Mouse (Mus musculus) MEL (cell line): Measurements from ENCODE around the gene Stx2. TPM values are rescaled to one million over a fixed set of nuclear protein-coding genes. Genes with fewer than 3 reads are reported as not detected.

Experiments
- DNase-seq: peaks from one replicate; pipeline ENCODE4 v3.0.0; 2011; ENCODE audit warnings: low read depth, low spot score
- H3K27ac ChIP-seq: 2 replicates; pipeline ENCODE4 v1.5.1; 2012; ENCODE audit warnings: low read depth, mild to moderate bottlenecking, control low read depth, low read length, moderate library complexity; ENCODE audit not compliant: control insufficient read depth
- H3K27me3 ChIP-seq, 2 experiments: fragments of 150-350 bp in 1 of 2; sonication (generic) in 1 of 2; 2 replicates each; pipeline ENCODE4 v1.6.1; 2012; ENCODE audit warnings: low read length in 2 of 2, mild to moderate bottlenecking in 2 of 2, improper control_type of control experiment in 1 of 2, moderate library complexity in 1 of 2; ENCODE audit not compliant: insufficient read depth in 2 of 2, control insufficient read depth in 1 of 2
- H3K36me3 ChIP-seq, 2 experiments: 2 replicates each; pipeline ENCODE4 v1.6.1; 2012 to 2014; ENCODE audit warnings: low read length in 2 of 2, improper control_type of control experiment in 1 of 2, inconsistent platforms in 1 of 2, mild to moderate bottlenecking in 1 of 2; ENCODE audit not compliant: insufficient read depth in 2 of 2, control insufficient read depth in 1 of 2
- H3K4me1 ChIP-seq, 2 experiments: fragments of 150-350 bp in 1 of 2; sonication (generic) in 1 of 2; 2 replicates each; pipeline ENCODE4 v1.6.1; 2012; ENCODE audit warnings: low read length in 2 of 2, improper control_type of control experiment in 1 of 2, mild to moderate bottlenecking in 1 of 2; ENCODE audit not compliant: insufficient read depth in 2 of 2, control insufficient read depth in 1 of 2
- H3K4me3 ChIP-seq, 2 experiments: fragments of 150-350 bp in 1 of 2; sonication (generic) in 1 of 2; 2 replicates each; pipeline ENCODE4 v1.5.1; 2012; ENCODE audit warnings: low read depth in 2 of 2, low read length in 2 of 2, mild to moderate bottlenecking in 2 of 2, moderate library complexity in 2 of 2, control low read depth in 1 of 2, improper control_type of control experiment in 1 of 2; ENCODE audit not compliant: control insufficient read depth in 1 of 2, insufficient read depth in 1 of 2
- H3K79me2 ChIP-seq: 2 replicates; pipeline ENCODE4 v1.6.1; 2012; ENCODE audit warnings: mild to moderate bottlenecking, low read length, moderate library complexity; ENCODE audit not compliant: control insufficient read depth, poor library complexity, insufficient read depth
- H3K9ac ChIP-seq: 2 replicates; pipeline ENCODE4 v1.6.1; 2012; ENCODE audit warnings: low read depth, mild to moderate bottlenecking, control low read depth, low read length, moderate library complexity; ENCODE audit not compliant: control insufficient read depth, poor library complexity, severe bottlenecking
- H3K9me3 ChIP-seq: fragments of 150-350 bp; sonication (generic); replicated peaks from 2 replicates; pipeline ENCODE4 v1.6.1; 2012; ENCODE audit warnings: mild to moderate bottlenecking, low read length, improper control_type of control experiment, moderate library complexity; ENCODE audit not compliant: insufficient read depth
- BHLHE40 ChIP-seq: IDR thresholded peaks from 2 replicates; pipeline ENCODE4 v1.6.1; 2012; ENCODE audit warnings: low read depth, mild to moderate bottlenecking, inconsistent platforms, low read length, improper control_type of control experiment, borderline replicate concordance
- CHD1 ChIP-seq: IDR thresholded peaks from 2 replicates; pipeline ENCODE4 v1.6.1; 2012; ENCODE audit warnings: low read depth, mild to moderate bottlenecking, inconsistent platforms, low read length, improper control_type of control experiment
- CHD2 ChIP-seq: IDR thresholded peaks from 2 replicates; pipeline ENCODE4 v1.6.1; 2011; ENCODE audit warnings: low read length, improper control_type of control experiment
- CTCF ChIP-seq, 3 experiments: IDR thresholded peaks in 2 of 3; conservative IDR thresholded peaks in 1 of 3; 2 replicates each; pipeline ENCODE4 v1.5.1; 2011 to 2012; ENCODE audit warnings: low read length in 3 of 3, low read depth in 2 of 3, mild to moderate bottlenecking in 2 of 3, improper control_type of control experiment in 1 of 3, inconsistent platforms in 1 of 3, mixed read lengths in 1 of 3, moderate library complexity in 1 of 3; ENCODE audit not compliant: control insufficient read depth in 1 of 3, insufficient read depth in 1 of 3, poor library complexity in 1 of 3, severe bottlenecking in 1 of 3
- E2F4 ChIP-seq: IDR thresholded peaks from 2 replicates; pipeline ENCODE4 v1.6.1; 2011; ENCODE audit warnings: low read depth, low read length, improper control_type of control experiment, borderline replicate concordance
- ELF1 ChIP-seq: IDR thresholded peaks from 2 replicates; pipeline ENCODE4 v1.6.1; 2014; ENCODE audit warnings: low read depth, mild to moderate bottlenecking, inconsistent platforms, low read length, improper control_type of control experiment, moderate library complexity
- EP300 ChIP-seq, 2 experiments: IDR thresholded peaks; 2 replicates each; pipeline ENCODE4 v1.6.1; 2011; ENCODE audit warnings: improper control_type of control experiment in 2 of 2, low read length in 2 of 2, low read depth in 1 of 2, mild to moderate bottlenecking in 1 of 2
- ETS1 ChIP-seq: IDR thresholded peaks from 2 replicates; pipeline ENCODE4 v1.6.1; 2012; ENCODE audit warnings: low read depth, mild to moderate bottlenecking, inconsistent platforms, low read length, improper control_type of control experiment, moderate library complexity
- GABPA ChIP-seq: IDR thresholded peaks from 2 replicates; pipeline ENCODE4 v1.6.1; 2012; ENCODE audit warnings: low read depth, mild to moderate bottlenecking, inconsistent platforms, low read length, improper control_type of control experiment, moderate library complexity
- GATA1 ChIP-seq: IDR thresholded peaks from 2 replicates; pipeline ENCODE4 v1.6.1; 2011; ENCODE audit warnings: low read depth, low read length, improper control_type of control experiment
- HCFC1 ChIP-seq: IDR thresholded peaks from 2 replicates; pipeline ENCODE4 v1.6.1; 2012; ENCODE audit warnings: low read depth, mild to moderate bottlenecking, inconsistent platforms, low read length, improper control_type of control experiment, moderate library complexity
- JUND ChIP-seq: IDR thresholded peaks from 2 replicates; pipeline ENCODE4 v1.6.1; 2011; ENCODE audit warnings: low read depth, mild to moderate bottlenecking, improper control_type of control experiment, low read length
- KAT2A ChIP-seq: conservative IDR thresholded peaks from 2 replicates; pipeline ENCODE4 v1.6.1; 2012; ENCODE audit warnings: low read depth, low read length, improper control_type of control experiment, inconsistent platforms
- MAFK ChIP-seq: IDR thresholded peaks from 2 replicates; pipeline ENCODE4 v1.6.1; 2011; ENCODE audit warnings: low read depth, mild to moderate bottlenecking, low read length, improper control_type of control experiment, borderline replicate concordance
- MAX ChIP-seq: IDR thresholded peaks from 2 replicates; pipeline ENCODE4 v1.6.1; 2011; ENCODE audit warnings: low read length, improper control_type of control experiment
- MAZ ChIP-seq: IDR thresholded peaks from 2 replicates; pipeline ENCODE4 v1.6.1; 2012; ENCODE audit warnings: low read depth, mild to moderate bottlenecking, inconsistent platforms, low read length, improper control_type of control experiment
- MXI1 ChIP-seq: IDR thresholded peaks from 2 replicates; pipeline ENCODE4 v1.6.1; 2011; ENCODE audit warnings: mild to moderate bottlenecking, low read depth, low read length, improper control_type of control experiment
- MYB ChIP-seq: IDR thresholded peaks from 2 replicates; pipeline ENCODE4 v1.6.1; 2011; ENCODE audit warnings: mild to moderate bottlenecking, low read depth, low read length, improper control_type of control experiment
- MYC ChIP-seq: IDR thresholded peaks from 2 replicates; pipeline ENCODE4 v1.6.1; 2011; ENCODE audit warnings: low read depth, mild to moderate bottlenecking, low read length, improper control_type of control experiment, moderate library complexity
- NELFE ChIP-seq: IDR thresholded peaks from 2 replicates; pipeline ENCODE4 v1.6.1; 2011; ENCODE audit warnings: low read depth, low read length, improper control_type of control experiment
- NRF1 ChIP-seq: IDR thresholded peaks from 2 replicates; pipeline ENCODE4 v1.6.1; 2014; ENCODE audit warnings: low read depth, mild to moderate bottlenecking, inconsistent platforms, low read length, improper control_type of control experiment, moderate library complexity; ENCODE audit not compliant: poor library complexity, insufficient read depth, severe bottlenecking
- POLR2A ChIP-seq, 2 experiments: IDR thresholded peaks; 2 replicates each; pipeline ENCODE4 v1.6.1; 2011 to 2012; ENCODE audit warnings: low read length in 2 of 2, mild to moderate bottlenecking in 2 of 2, control low read depth in 1 of 2, improper control_type of control experiment in 1 of 2, low read depth in 1 of 2, moderate library complexity in 1 of 2; ENCODE audit not compliant: control insufficient read depth in 1 of 2, insufficient read depth in 1 of 2, poor library complexity in 1 of 2
- POLR2AphosphoS2 ChIP-seq: IDR thresholded peaks from 2 replicates; pipeline ENCODE4 v1.6.1; 2011; ENCODE audit warnings: low read length, improper control_type of control experiment
- POLR2AphosphoS5 ChIP-seq: IDR thresholded peaks from 2 replicates; pipeline ENCODE4 v1.6.1; 2012; ENCODE audit warnings: low read depth, borderline replicate concordance, mild to moderate bottlenecking, inconsistent platforms, low read length, moderate library complexity, mixed read lengths
- RAD21 ChIP-seq: IDR thresholded peaks from 2 replicates; pipeline ENCODE4 v1.6.1; 2011; ENCODE audit warnings: mild to moderate bottlenecking, low read depth, low read length, improper control_type of control experiment
- RCOR1 ChIP-seq: IDR thresholded peaks from 2 replicates; pipeline ENCODE4 v1.6.1; 2012; ENCODE audit warnings: low read depth, mild to moderate bottlenecking, inconsistent platforms, low read length, improper control_type of control experiment
- SIN3A ChIP-seq: IDR thresholded peaks from 2 replicates; pipeline ENCODE4 v1.6.1; 2012; ENCODE audit warnings: low read length, improper control_type of control experiment, inconsistent platforms
- SMC3 ChIP-seq: IDR thresholded peaks from 2 replicates; pipeline ENCODE4 v1.6.1; 2011; ENCODE audit warnings: low read depth, low read length, improper control_type of control experiment
- TAL1 ChIP-seq: IDR thresholded peaks from 2 replicates; pipeline ENCODE4 v1.6.1; 2012; ENCODE audit warnings: mild to moderate bottlenecking, inconsistent platforms, low read length, moderate library complexity, mixed read lengths
- TBP ChIP-seq: IDR thresholded peaks from 2 replicates; pipeline ENCODE4 v1.8.0; 2011; ENCODE audit warnings: low read depth, low read length, improper control_type of control experiment
- TCF12 ChIP-seq: IDR thresholded peaks from 2 replicates; pipeline ENCODE4 v1.6.1; 2014; ENCODE audit warnings: low read depth, mild to moderate bottlenecking, inconsistent platforms, low read length, improper control_type of control experiment, moderate library complexity
- UBTF ChIP-seq: IDR thresholded peaks from 2 replicates; pipeline ENCODE4 v1.6.1; 2012; ENCODE audit warnings: low read depth, mild to moderate bottlenecking, inconsistent platforms, low read length, improper control_type of control experiment, moderate library complexity, borderline replicate concordance; ENCODE audit not compliant: insufficient read depth
- USF1 ChIP-seq: IDR thresholded peaks from 2 replicates; pipeline ENCODE4 v1.6.1; 2014; ENCODE audit warnings: low read depth, mild to moderate bottlenecking, inconsistent platforms, low read length, improper control_type of control experiment, moderate library complexity
- USF2 ChIP-seq, 2 experiments: IDR thresholded peaks; 2 replicates each; pipeline ENCODE4 v1.6.1; 2011 to 2012; ENCODE audit warnings: improper control_type of control experiment in 2 of 2, low read length in 2 of 2, borderline replicate concordance in 1 of 2, inconsistent platforms in 1 of 2, low read depth in 1 of 2, mild to moderate bottlenecking in 1 of 2; ENCODE audit not compliant: insufficient read depth in 1 of 2
- ZC3H11A ChIP-seq: IDR thresholded peaks from 2 replicates; pipeline ENCODE4 v1.6.1; 2012; ENCODE audit warnings: low read depth, mild to moderate bottlenecking, inconsistent platforms, low read length, improper control_type of control experiment
- ZKSCAN1 ChIP-seq: IDR thresholded peaks from 2 replicates; pipeline ENCODE4 v1.6.1; 2012; ENCODE audit warnings: low read depth, mild to moderate bottlenecking, inconsistent platforms, low read length, improper control_type of control experiment, moderate library complexity
- ZMIZ1 ChIP-seq: IDR thresholded peaks from 2 replicates; pipeline ENCODE4 v1.6.1; 2012; ENCODE audit warnings: low read depth, mild to moderate bottlenecking, inconsistent platforms, low read length, improper control_type of control experiment, moderate library complexity
- ZNF384 ChIP-seq: IDR thresholded peaks from 2 replicates; pipeline ENCODE4 v1.6.1; 2012; ENCODE audit warnings: low read depth, mild to moderate bottlenecking, inconsistent platforms, low read length, improper control_type of control experiment
- polyA plus RNA-seq, 2 experiments: library from polyadenylated mRNA; stranded (reverse) in 1 of 2; unstranded in 1 of 2; fragments of >175 nt in 1 of 2; fragments of >200 nt in 1 of 2; gene quantifications; 2 replicates each; pipeline versions ENCODE4 v1.2.1 to v1.2.4; 2012; ENCODE audit warnings: low replicate concordance in 2 of 2, low read depth in 1 of 2; ENCODE audit not compliant: insufficient read length in 2 of 2, insufficient read depth in 1 of 2, missing spikeins in 1 of 2
- total RNA-seq: library from RNA; depleted of rRNA; stranded (reverse); fragments of 300-350 nt; gene quantifications from 2 replicates; pipeline ENCODE4 v1.2.3, GENCODE M21; 2012

The Stx2 gene
- total and polyA plus RNA-seq, 3 experiments: 84.8 to 97.1 TPM; not detected in 1

GRCm38 (mm10) chr5:129025048-129025447 lies 16.7 kb upstream of the Stx2 start:
- H3K4me3 ChIP-seq: no peak overlapping the region
- peak; percentile 79 for DNase-seq
- no peaks in the 10 kb centered on the region for H3K27me3 ChIP-seq
- no peaks in the 10 kb centered on the region for H3K9me3 ChIP-seq
- H3K79me2 ChIP-seq: peaks cover 23% of the 10 kb centered on the region
- H3K36me3 ChIP-seq: peaks cover 7 to 13% of the 10 kb centered on the region in 2 experiments; a peak in 3 of 4 replicates
- H3K27ac ChIP-seq: 0 out of 2 replicates have a peak overlapping the region, but pooled peaks have one; percentile 0
- no peak overlapping the region for H3K9ac ChIP-seq
- H3K4me1 ChIP-seq: no peaks in the 10 kb centered on the region; a peak in 1 of 4 replicates
- TF ChIP-seq MYC (no peak), ELF1 (no peak), MAZ (no peak), KAT2A (no peak), MAFK (no peak), USF1 (no peak), ETS1 (no peak), SIN3A (no peak), CTCF (IDR thresholded peaks at IDR 0.05 in 2 of 3, conservative IDR thresholded peaks at IDR 0.05 in 1 of 3; ENCODE audit: control insufficient read depth in 1 of 3, insufficient read depth in 1 of 3, low read depth in 2 of 3, low read length in 3 of 3, poor library complexity in 1 of 3, severe bottlenecking in 1 of 3) (peak; percentile 17 to 48 (median 25); a peak in 4 of 6 replicates), NELFE (no peak), GATA1 (no peak), HCFC1 (no peak), E2F4 (no peak), NRF1 (no peak), SMC3 (peak; percentile 22; the same call in 1 of the 2 replicates), ZNF384 (no peak), POLR2AphosphoS5 (no peak), TBP (0 out of 2 replicates have a peak, but pooled peaks have one; percentile 37), POLR2AphosphoS2 (peak; percentile 90; the same call in 1 of the 2 replicates), POLR2A (IDR thresholded peaks at IDR 0.05; ENCODE audit: control insufficient read depth in 1 of 2, insufficient read depth in 1 of 2, low read depth in 1 of 2, low read length in 2 of 2, poor library complexity in 1 of 2) (peak in 1 of 2 experiments; percentile 68; a peak in 2 of 4 replicates), TAL1 (no peak), CHD2 (no peak; the same call in 1 of the 2 replicates), BHLHE40 (no peak), RAD21 (no peak), MXI1 (no peak), MAX (no peak), JUND (no peak), EP300 (IDR thresholded peaks at IDR 0.05; ENCODE audit: low read depth in 1 of 2, low read length in 2 of 2) (no peak), UBTF (no peak), CHD1 (no peak), USF2 (IDR thresholded peaks at IDR 0.05; ENCODE audit: borderline replicate concordance in 1 of 2, insufficient read depth in 1 of 2, low read depth in 1 of 2, low read length in 2 of 2) (no peak), GABPA (no peak), ZMIZ1 (no peak; the same call in 1 of the 2 replicates), TCF12 (no peak), ZKSCAN1 (no peak), ZC3H11A (no peak), MYB (no peak), RCOR1 (no peak)
